Mouse (Mus musculus): Measurements from ENCODE around the gene Slc41a2. TPM values are rescaled to one million over a fixed set of nuclear protein-coding genes. Genes with fewer than 3 reads are reported as not detected.
A peak's percentile ranks its signal among the peaks of the same experiment; 100 is the strongest.
"Not testable (repeated sequence)": the region's sequence is repeated elsewhere in the genome, so short reads cannot be mapped to it uniquely, and the experiment has no call there.

Slc41a2 gene
- polyA plus RNA-seq, 1 experiment from 2014 or later = 0.76 TPM

GRCm38 (mm10) chr10:83356416-83356815 lies 18.7 kb upstream of the Slc41a2 start:
- H3K4me2 ChIP-seq (ENCODE audit: low read depth, low read length) = no peak overlapping the region
- H3K4me3 ChIP-seq (ENCODE audit: low read depth, low read length) = no peak overlapping the region
- no peak for DNase-seq
- no peak for ATAC-seq
- peaks cover 24% of the 10 kb centered on the region for H3K4me1 ChIP-seq (ENCODE audit: insufficient read depth)
- no peak for TF ChIP-seq EP300 (IDR thresholded peaks at IDR 0.05; ENCODE audit: low read depth)
- no peak for TF ChIP-seq CTCF (IDR thresholded peaks at IDR 0.05; ENCODE audit: low read depth)
- H3K9me3 ChIP-seq (ENCODE audit: low read length) = no peaks in the 10 kb centered on the region
- H3K9ac ChIP-seq (replicated peaks) = no peak overlapping the region
- 70% methylated on average over 12 of the region's 12 CpGs for WGBS (ENCODE audit: insufficient replicate concordance)
- H3K27ac ChIP-seq (ENCODE audit: low read depth) = no peak overlapping the region
- H3K36me3 ChIP-seq (replicated peaks; ENCODE audit: insufficient read depth, low read length) = no peaks in the 10 kb centered on the region
- no peaks in the 10 kb centered on the region for H3K27me3 ChIP-seq (ENCODE audit: insufficient read depth, low read length)

DNA sequence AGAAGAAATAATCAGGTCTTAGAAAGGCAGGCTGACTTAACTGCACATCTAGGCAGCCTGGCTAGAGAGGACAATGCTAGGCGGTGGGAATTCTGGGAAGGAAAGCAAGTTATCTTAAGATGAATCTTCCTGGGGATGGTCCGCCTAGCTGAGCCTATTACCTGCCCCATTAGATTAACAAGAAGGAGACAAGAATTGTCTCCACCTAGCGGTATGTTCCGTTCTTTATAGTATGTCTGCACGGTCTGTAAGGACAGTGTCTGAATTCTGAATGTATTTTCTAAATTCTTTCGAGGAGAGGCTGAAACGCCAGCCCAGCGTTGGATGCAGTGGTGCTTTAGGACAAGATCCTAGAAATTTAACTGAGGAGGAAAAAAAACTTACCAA lies 16.6 kb upstream of the Slc41a2 start:
- ATAC-seq (no peak), DNase-seq (no peak)
- peaks cover 14% of the 10 kb centered on the region for H3K4me1 ChIP-seq (ENCODE audit: insufficient read depth)
- no peak overlapping the region for H3K27ac ChIP-seq (ENCODE audit: low read depth)
- TF ChIP-seq CTCF (IDR thresholded peaks at IDR 0.05; ENCODE audit: low read depth) (peak; percentile 46), EP300 (IDR thresholded peaks at IDR 0.05; ENCODE audit: low read depth) (no peak)
- peak overlapping the region; percentile 34; the same call in 1 of the 2 replicates for H3K4me2 ChIP-seq (ENCODE audit: low read depth, low read length)
- H3K27me3 ChIP-seq (ENCODE audit: insufficient read depth, low read length) = no peaks in the 10 kb centered on the region
- H3K36me3 ChIP-seq (replicated peaks; ENCODE audit: insufficient read depth, low read length) = no peaks in the 10 kb centered on the region
- 52% methylated on average over 8 of the region's 8 CpGs for whole genome bisulfite sequencing (ENCODE audit: insufficient replicate concordance)
- H3K9me3 ChIP-seq (ENCODE audit: low read length) = no peaks in the 10 kb centered on the region
- H3K4me3 ChIP-seq (ENCODE audit: low read depth, low read length) = no peak overlapping the region
- H3K9ac ChIP-seq (replicated peaks) = no peak overlapping the region

- WGBS (ENCODE audit: insufficient replicate concordance) = 23% methylated on average over 14 of the region's 14 CpGs
Observed at GRCm38 (mm10) chr10:83353680-83354332, 16.1 kb upstream of the Slc41a2 start.

DNA sequence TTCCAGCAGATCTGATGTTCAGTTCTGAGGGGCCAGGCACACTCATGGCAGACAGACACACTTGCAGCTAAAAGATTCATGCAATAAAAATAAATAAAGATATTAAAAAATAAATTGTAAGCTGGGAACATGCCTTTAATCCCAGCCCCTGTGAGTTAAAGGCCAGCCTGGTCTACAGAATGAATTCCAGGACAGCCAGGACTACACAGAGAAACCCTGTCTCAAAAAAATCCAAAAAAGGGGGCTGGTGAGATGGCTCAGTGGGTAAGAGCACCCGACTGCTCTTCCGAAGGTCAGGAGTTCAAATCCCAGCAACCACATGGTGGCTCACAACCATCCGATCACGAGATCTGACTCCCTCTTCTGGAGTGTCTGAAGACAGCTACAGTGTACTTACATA lies 14.1 kb upstream of the Slc41a2 start:
- not testable (repeated sequence) for H3K36me3 ChIP-seq (replicated peaks; ENCODE audit: insufficient read depth, low read length); H3K9ac ChIP-seq (replicated peaks); H3K4me1 ChIP-seq (ENCODE audit: insufficient read depth); ATAC-seq; H3K9me3 ChIP-seq (ENCODE audit: low read length); H3K27ac ChIP-seq (ENCODE audit: low read depth); H3K4me2 ChIP-seq (ENCODE audit: low read depth, low read length); H3K4me3 ChIP-seq (ENCODE audit: low read depth, low read length); DNase-seq; H3K27me3 ChIP-seq (ENCODE audit: insufficient read depth, low read length)
- WGBS (ENCODE audit: insufficient replicate concordance) = 83% methylated on average over 3 of the region's 4 CpGs

More at GRCm38 (mm10) chr10:83353680-83354332, 16.1 kb upstream of the Slc41a2 start:
- H3K4me2 ChIP-seq (ENCODE audit: low read depth, low read length) = peak overlapping the region; percentile 34
- TF ChIP-seq EP300 (IDR thresholded peaks at IDR 0.05; ENCODE audit: low read depth) (no peak), CTCF (IDR thresholded peaks at IDR 0.05; ENCODE audit: low read depth) (no peak)
- DNase-seq (no peak), ATAC-seq (peak; percentile 65)
- peaks cover 8% of the 10 kb centered on the region for H3K4me1 ChIP-seq (ENCODE audit: insufficient read depth)
- H3K4me3 ChIP-seq (ENCODE audit: low read depth, low read length) = no peak overlapping the region
- no peaks in the 10 kb centered on the region for H3K36me3 ChIP-seq (replicated peaks; ENCODE audit: insufficient read depth, low read length)
- 0 out of 2 replicates have a peak overlapping the region, but pooled peaks have one; percentile 42 for H3K27ac ChIP-seq (ENCODE audit: low read depth)
- no peaks in the 10 kb centered on the region for H3K9me3 ChIP-seq (ENCODE audit: low read length)
- 0 out of 2 replicates have a peak overlapping the region, but pooled peaks have one; percentile 13 for H3K9ac ChIP-seq (replicated peaks)
- no peaks in the 10 kb centered on the region for H3K27me3 ChIP-seq (ENCODE audit: insufficient read depth, low read length)

GRCm38 (mm10) chr10:83350689-83351088 lies 13.0 kb upstream of the Slc41a2 start:
- no peaks in the 10 kb centered on the region for H3K9me3 ChIP-seq (ENCODE audit: low read length)
- no peak overlapping the region for H3K4me2 ChIP-seq (ENCODE audit: low read depth, low read length)
- whole genome bisulfite sequencing (ENCODE audit: insufficient replicate concordance) = 82% methylated on average over 2 of the region's 2 CpGs
- H3K4me3 ChIP-seq (ENCODE audit: low read depth, low read length) = no peak overlapping the region
- H3K27ac ChIP-seq (ENCODE audit: low read depth) = no peak overlapping the region
- no peak overlapping the region for H3K9ac ChIP-seq (replicated peaks)
- peaks cover 8% of the 10 kb centered on the region for H3K4me1 ChIP-seq (ENCODE audit: insufficient read depth)
- no peaks in the 10 kb centered on the region for H3K36me3 ChIP-seq (replicated peaks; ENCODE audit: insufficient read depth, low read length)
- TF ChIP-seq CTCF (IDR thresholded peaks at IDR 0.05; ENCODE audit: low read depth) (no peak), EP300 (IDR thresholded peaks at IDR 0.05; ENCODE audit: low read depth) (no peak)
- ATAC-seq (no peak), DNase-seq (no peak)
- H3K27me3 ChIP-seq (ENCODE audit: insufficient read depth, low read length) = no peaks in the 10 kb centered on the region

- no peak for ATAC-seq
- no peak overlapping the region for H3K9ac ChIP-seq (replicated peaks)
- no peaks in the 10 kb centered on the region for H3K4me1 ChIP-seq (ENCODE audit: insufficient read depth)
- H3K27ac ChIP-seq (ENCODE audit: low read depth) = no peak overlapping the region
- WGBS (ENCODE audit: insufficient replicate concordance) = 32% methylated on average over 7 of the region's 7 CpGs
- no peak overlapping the region for H3K4me3 ChIP-seq (ENCODE audit: low read depth, low read length)
- no peaks in the 10 kb centered on the region for H3K36me3 ChIP-seq (replicated peaks; ENCODE audit: insufficient read depth, low read length)
- no peak for DNase-seq
- H3K9me3 ChIP-seq (ENCODE audit: low read length) = no peaks in the 10 kb centered on the region
- no peak for TF ChIP-seq EP300 (IDR thresholded peaks at IDR 0.05; ENCODE audit: low read depth)
- no peak for TF ChIP-seq CTCF (IDR thresholded peaks at IDR 0.05; ENCODE audit: low read depth)
- H3K4me2 ChIP-seq (ENCODE audit: low read depth, low read length) = no peak overlapping the region
- no peaks in the 10 kb centered on the region for H3K27me3 ChIP-seq (ENCODE audit: insufficient read depth, low read length)
Observed at GRCm38 (mm10) chr10:83347494-83347893, 9.8 kb upstream of the Slc41a2 start.

Data from liver, postnatal 0 days (tissue).